ENCODE assay signal across 9 mouse cellular contexts in the genomic region with DNA sequence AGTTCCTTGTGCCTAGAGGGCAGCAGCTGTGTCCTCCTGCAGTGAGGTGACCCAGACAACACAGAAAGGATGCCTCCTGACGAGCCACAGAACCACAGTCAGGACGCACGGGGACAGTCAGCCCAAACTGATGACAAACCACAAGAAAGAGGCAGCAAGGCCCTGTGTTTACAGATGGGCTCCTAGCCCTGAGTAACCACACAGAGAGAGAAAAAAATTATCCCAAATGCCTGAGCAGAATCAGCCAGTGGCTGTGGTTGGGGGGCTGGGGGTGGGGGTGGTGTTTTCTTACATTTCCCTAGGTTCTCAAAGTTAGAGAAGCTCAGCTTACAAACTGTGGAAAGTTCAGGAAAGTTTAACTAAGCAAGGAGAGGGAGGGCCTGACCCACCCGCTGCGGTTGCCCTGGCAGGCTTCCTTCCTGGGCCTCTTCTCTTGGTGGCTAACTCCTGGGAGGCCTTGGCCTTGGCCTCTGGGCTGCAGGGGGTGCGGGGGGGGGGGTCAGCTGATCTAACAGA. TPM values are rescaled to one million over a fixed set of nuclear protein-coding genes. Genes with fewer than 3 reads are reported as not detected.
A peak's percentile ranks its signal among the peaks of the same experiment; 100 is the strongest.
DNase-seq lines count a peak whose midpoint lies in the region; ATAC-seq and TF ChIP-seq lines count a peak whose summit lies in the region.
"Had no signal": no experiment of that assay in that cellular context is flagged by ENCODE, and none has a peak within 500 bp of the region (broad histone marks: within the 10 kb centered on the region; RNA-seq: fewer than 3 reads in every experiment).

No protein-coding gene starts in this region.

- no peak overlapping the region for H3K4me3 ChIP-seq in kidney, embryonic 15.5 days (replicated peaks)
- no peak overlapping the region for H3K4me3 ChIP-seq in forebrain, postnatal 0 days (ENCODE audit: low read depth, low read length)

- in situ Hi-C loops in Patski (cut with MboI; ENCODE audit: low pct_unique_long_range_greater_than_20kb): no loop called here

- H3K9ac ChIP-seq in kidney, embryonic 15.5 days: no peak overlapping the region
- no peak overlapping the region for H3K9ac ChIP-seq in forebrain, postnatal 0 days

- peaks cover 39% of the 10 kb centered on the region for H3K4me1 ChIP-seq in kidney, embryonic 15.5 days
- H3K4me1 ChIP-seq in forebrain, postnatal 0 days (ENCODE audit: insufficient read depth): peaks cover 24% of the 10 kb centered on the region

- no peak for TF ChIP-seq CTCF in Patski (IDR thresholded peaks at IDR 0.05)
- no peak for TF ChIP-seq CTCF in forebrain, postnatal 0 days (IDR thresholded peaks at IDR 0.05; ENCODE audit: low read depth)

- intact Hi-C loops in gastrocnemius, postnatal 36 days (cut with DNase I): no loop called here

- no peaks in the 10 kb centered on the region for H3K36me3 ChIP-seq in kidney, embryonic 15.5 days
- no peaks in the 10 kb centered on the region for H3K36me3 ChIP-seq in forebrain, postnatal 0 days (ENCODE audit: insufficient read depth)

- peak overlapping the region; percentile 58 for H3K4me2 ChIP-seq in kidney, embryonic 15.5 days
- H3K4me2 ChIP-seq in forebrain, postnatal 0 days (ENCODE audit: low read depth): no peak overlapping the region

- POLR2A ChIA-PET in Patski (lab: Charles Lee): no interaction called here

- peak overlapping the region; percentile 87 for H3K27ac ChIP-seq in kidney, embryonic 15.5 days
- peak overlapping the region; percentile 70 for H3K27ac ChIP-seq in forebrain, postnatal 0 days (ENCODE audit: low read depth, low read length)

- CTCF ChIA-PET in Patski (lab: Charles Lee): no interaction called here

- DNase-seq in kidney, adult 11 months: no peak
- DNase-seq in Patski (ENCODE audit: low read depth, low spot score) (peak; percentile 49), MN1 (ENCODE audit: low spot score) (no peak)
- DNase-seq in forebrain, postnatal 0 days: no peak
- DNase-seq in gastrocnemius, postnatal 36 days: no peak
- DNase-seq in cerebellum, postnatal 36 days: no peak

- 16% methylated on average over 6 of the region's 6 CpGs for WGBS in kidney, embryonic 15.5 days
- 47% methylated on average over 5 of the region's 6 CpGs for WGBS in forebrain, postnatal 0 days

- peaks cover 37% of the 10 kb centered on the region for H3K27me3 ChIP-seq in kidney, embryonic 15.5 days
- peaks cover 15% of the 10 kb centered on the region for H3K27me3 ChIP-seq in Patski
- H3K27me3 ChIP-seq in forebrain, postnatal 0 days (ENCODE audit: insufficient read depth, low read length): no peaks in the 10 kb centered on the region

- ATAC-seq in kidney, embryonic 15.5 days (replicated peaks; ENCODE audit: low FRiP score): peak; percentile 65; the same call in 1 of the 2 replicates
- ATAC-seq in Patski: no peak
- no peak for ATAC-seq in forebrain, postnatal 0 days
- ATAC-seq in megakaryocyte progenitor cell, adult 5-6 weeks (replicated peaks; ENCODE audit: poor library complexity): peak; percentile 71
- ATAC-seq: lung, postnatal 0 days had no signal

- H3K9me3 ChIP-seq in kidney, embryonic 15.5 days (replicated peaks): no peaks in the 10 kb centered on the region
- H3K9me3 ChIP-seq in forebrain, postnatal 0 days (ENCODE audit: low read length): no peaks in the 10 kb centered on the region

RNA-seq across cellular contexts. Expression of gene Tcf20, which starts 18.4 kb away (rescaled TPM):
- 8.4 and 9.3 TPM in 2 replicates for polyA plus RNA-seq in kidney, embryonic 15.5 days (2015; fragmentation: Nextera tagmentation; extraction: Ambion mirVana)
- polyA plus RNA-seq in Patski (2021): 25.1 TPM
- total RNA-seq in forebrain, postnatal 0 days (2014; rRNA removed): 120 and 150 TPM in 2 replicates
- polyA plus RNA-seq in forebrain, postnatal 0 days (2015; fragmentation: Nextera tagmentation; extraction: Ambion mirVana): 10.3 and 12.2 TPM in 2 replicates
- 45.1 and 48.5 TPM in 2 replicates for total RNA-seq in megakaryocyte progenitor cell, adult 5-6 weeks (2015)
- 76.8 and 83.1 TPM in 2 replicates for total RNA-seq in megakaryocyte progenitor cell, adult 5-6 weeks (2017)
- total RNA-seq in gastrocnemius, postnatal 36 days (2021): 10 to 100 TPM; 24.8 to 27.8 TPM

Comparison
In these comparisons a context has a peak if more than half of its experiments do, and no peak if none do; other contexts are left out.
1. ATAC-seq: peak in kidney, embryonic 15.5 days (single experiment) and megakaryocyte progenitor cell, adult 5-6 weeks (single experiment); none in Patski (single experiment) and forebrain, postnatal 0 days (single experiment).